Mouse (Mus musculus) intestine, embryonic 16.5 days (tissue): ENCODE results near the gene Nupl2. TPM values are rescaled to one million over a fixed set of nuclear protein-coding genes. Genes with fewer than 3 reads are reported as not detected.

Source experiments
- polyA plus RNA-seq: library from polyadenylated mRNA; unstranded; fragments of >200 nt; fragmentation: Nextera tagmentation; extraction: Ambion mirVana; gene quantifications from 2 replicates; pipeline ENCODE4 v1.2.1, GENCODE M21; 2015

Gene Nupl2
- polyA plus RNA-seq, 1 experiment from 2014 or later: 11.2 TPM

Other genes with a start within 250 kb of the Nupl2 start
- gene Fam126a, start 134.3 kb upstream of the Nupl2 start, polyA plus RNA-seq: 11.1 and 11.7 TPM in 2 replicates
- gene Klhl7, start 64.4 kb upstream of the Nupl2 start, polyA plus RNA-seq: 31.0 and 31.2 TPM in 2 replicates
- 3.1 and 5.8 TPM in 2 replicates for gene Kcnh2, start 186.6 kb downstream of the Nupl2 start, polyA plus RNA-seq
- gene Nos3, start 199.8 kb downstream of the Nupl2 start, polyA plus RNA-seq: 7.0 and 7.7 TPM in 2 replicates
- gene Atg9b, start 227.2 kb downstream of the Nupl2 start, polyA plus RNA-seq: 1.7 and 2.0 TPM in 2 replicates
- 89.8 and 91.3 TPM in 2 replicates for gene Abcb8, start 228.7 kb downstream of the Nupl2 start, polyA plus RNA-seq
- gene Asic3, start 248.4 kb downstream of the Nupl2 start, polyA plus RNA-seq: 0.12 and 0.57 TPM in 2 replicates